Mouse (Mus musculus): ENCODE measurements at regions not wholly inside any gene's neighbourhood (a gene's known extent, or its start where the extent isn't known, plus 50 kb on each side); places are given as distances from the start of the nearest gene placed in this dataset.

DNA sequence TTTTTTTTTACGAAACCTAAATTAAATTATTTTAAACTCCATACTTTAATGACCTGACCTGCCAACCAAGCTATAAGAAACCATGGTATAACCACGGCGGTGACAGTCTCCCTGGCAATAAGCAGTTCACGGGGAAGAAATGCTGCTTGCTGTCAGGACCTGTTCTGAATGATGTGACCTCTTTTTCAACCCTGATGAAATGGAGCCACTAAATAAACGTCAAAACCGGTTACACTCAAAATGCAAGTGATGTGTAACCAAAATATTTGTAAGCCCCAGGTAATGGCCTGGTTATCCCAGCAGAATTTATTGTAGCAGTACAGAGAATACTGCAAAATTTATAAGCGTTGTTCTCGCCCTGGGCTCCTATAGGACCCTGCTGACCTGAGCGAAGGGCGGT is 111.4 kb downstream of the Mis18a start:
- TF ChIP-seq REST (IDR thresholded peaks at IDR 0.05; ENCODE audit: insufficient read depth, insufficient read length) (no peak), MAX (IDR thresholded peaks at IDR 0.05; ENCODE audit: low read depth) (no peak), POLR2A (IDR thresholded peaks at IDR 0.05; ENCODE audit: insufficient read length, low read depth) (no peak), E2F4 (IDR thresholded peaks at IDR 0.05; ENCODE audit: insufficient read depth) (no peak), SRF (IDR thresholded peaks at IDR 0.05; ENCODE audit: control insufficient read depth, insufficient read length, low read depth) (no peak), TCF12 (IDR thresholded peaks at IDR 0.05; ENCODE audit: insufficient read depth, poor library complexity, severe bottlenecking) (no peak), USF1 (IDR thresholded peaks at IDR 0.05; ENCODE audit: low read depth) (no peak), POLR2AphosphoS2 (IDR thresholded peaks at IDR 0.05; ENCODE audit: insufficient read length, low read depth) (no peak)

All from myocyte (in vitro differentiated cells).